14 mouse cellular contexts compared by ENCODE assay signal in genomic region chr11:18752512-18752911, GRCm38 (mm10).
DNase-seq lines count a peak whose midpoint lies in the region; ATAC-seq and TF ChIP-seq lines count a peak whose summit lies in the region.
"Had no signal": no experiment of that assay in that cellular context is flagged by ENCODE, and none has a peak within 500 bp of the region (broad histone marks: within the 10 kb centered on the region; RNA-seq: fewer than 3 reads in every experiment).

No protein-coding gene starts in this region.

- peak overlapping the region; percentile 31; the same call in 1 of the 2 replicates for H3K9ac ChIP-seq in kidney, embryonic 14.5 days (ENCODE audit: low read depth, low read length)
- H3K9ac ChIP-seq in hindbrain, embryonic 15.5 days = no peak overlapping the region
- H3K9ac ChIP-seq in neural tube, embryonic 14.5 days (replicated peaks; ENCODE audit: low read depth, low read length) = peak overlapping the region; percentile 2; the same call in 1 of the 2 replicates
- H3K9ac ChIP-seq: embryonic facial prominence, embryonic 15.5 days; forebrain, postnatal 0 days had no signal

- H3K36me3 ChIP-seq in kidney, embryonic 14.5 days (ENCODE audit: control insufficient read depth, insufficient read depth, low read length) = no peaks in the 10 kb centered on the region
- H3K36me3 ChIP-seq in hindbrain, embryonic 15.5 days = no peaks in the 10 kb centered on the region
- H3K36me3 ChIP-seq in neural tube, embryonic 14.5 days (ENCODE audit: control insufficient read depth, insufficient read depth, low read length) = no peaks in the 10 kb centered on the region
- H3K36me3 ChIP-seq: embryonic facial prominence, embryonic 15.5 days had no signal

- H3K27ac ChIP-seq in kidney, embryonic 14.5 days (ENCODE audit: low read depth, low read length) = peak overlapping the region; percentile 14; the same call in 1 of the 2 replicates
- H3K27ac ChIP-seq in hindbrain, embryonic 15.5 days (replicated peaks) = peak overlapping the region; percentile 66
- H3K27ac ChIP-seq in neural tube, embryonic 14.5 days (ENCODE audit: low read depth, low read length) = peak overlapping the region; percentile 66
- H3K27ac ChIP-seq in gastrocnemius, adult 2 months = no peak overlapping the region
- H3K27ac ChIP-seq: embryonic facial prominence, embryonic 15.5 days; left cerebral cortex, adult 2 months had no signal

- WGBS in kidney, embryonic 14.5 days = 36% methylated on average over 2 of the region's 2 CpGs
- WGBS in hindbrain, embryonic 15.5 days = 42% methylated on average over 2 of the region's 2 CpGs
- 41% methylated on average over 2 of the region's 2 CpGs for WGBS in neural tube, embryonic 14.5 days

- no peak overlapping the region for H3K4me3 ChIP-seq in kidney, embryonic 14.5 days (ENCODE audit: low read length)
- no peak overlapping the region for H3K4me3 ChIP-seq in hindbrain, embryonic 15.5 days
- H3K4me3 ChIP-seq in neural tube, embryonic 14.5 days (ENCODE audit: low read depth, low read length) = no peak overlapping the region
- H3K4me3 ChIP-seq in gastrocnemius, adult 2 months = no peak overlapping the region
- H3K4me3 ChIP-seq: embryonic facial prominence, embryonic 15.5 days; left cerebral cortex, adult 2 months had no signal

- intact Hi-C loops in gastrocnemius, adult 2 months (cut with DNase I) = no loop called here

- no peak for TF ChIP-seq CTCF in gastrocnemius, adult 2 months (IDR thresholded peaks at IDR 0.05)

- H3K4me1 ChIP-seq in kidney, embryonic 14.5 days (ENCODE audit: control insufficient read depth, insufficient read depth, low read length) = peaks cover 34% of the 10 kb centered on the region
- H3K4me1 ChIP-seq in hindbrain, embryonic 15.5 days (replicated peaks) = peaks cover 52% of the 10 kb centered on the region
- H3K4me1 ChIP-seq in neural tube, embryonic 14.5 days (ENCODE audit: control insufficient read depth, insufficient read depth, low read length) = peaks cover 52% of the 10 kb centered on the region

- ATAC-seq in kidney, embryonic 14.5 days (ENCODE audit: low FRiP score, low TSS enrichment) = no peak
- ATAC-seq in hindbrain, embryonic 15.5 days (ENCODE audit: low FRiP score, low read depth) = no peak
- no peak for ATAC-seq in neural tube, embryonic 14.5 days (ENCODE audit: low read depth)
- ATAC-seq: forebrain, postnatal 0 days had no signal

- H3K4me2 ChIP-seq in kidney, embryonic 14.5 days (replicated peaks; ENCODE audit: low read depth, low read length) = no peak overlapping the region
- H3K4me2 ChIP-seq in hindbrain, embryonic 15.5 days = peak overlapping the region; percentile 57; the same call in 1 of the 2 replicates
- peak overlapping the region; percentile 32 for H3K4me2 ChIP-seq in neural tube, embryonic 14.5 days (ENCODE audit: low read depth, low read length)
- H3K4me2 ChIP-seq: embryonic facial prominence, embryonic 15.5 days had no signal

- H3K9me3 ChIP-seq in kidney, embryonic 14.5 days (ENCODE audit: control insufficient read depth, low read length) = no peaks in the 10 kb centered on the region
- H3K9me3 ChIP-seq in hindbrain, embryonic 15.5 days = no peaks in the 10 kb centered on the region
- H3K9me3 ChIP-seq in neural tube, embryonic 14.5 days (ENCODE audit: control insufficient read depth, low read length) = no peaks in the 10 kb centered on the region
- H3K9me3 ChIP-seq: embryonic facial prominence, embryonic 15.5 days had no signal

- DNase-seq in kidney, adult 11 months = no peak
- DNase-seq in cerebellum, postnatal 25 days = peak; percentile 55 to 76
- no peak for DNase-seq in gastrocnemius, adult 2 months
- DNase-seq in right cerebral cortex, postnatal 10 days (ENCODE audit: low spot score in 2 of 2) = no peak
- DNase-seq: adrenal gland, postnatal 10 days; forebrain, postnatal 0 days; heart, postnatal 14 days; right cerebral cortex, postnatal 14 days had no signal

- no peaks in the 10 kb centered on the region for H3K27me3 ChIP-seq in kidney, embryonic 14.5 days (ENCODE audit: control insufficient read depth, insufficient read depth, low read length)
- no peaks in the 10 kb centered on the region for H3K27me3 ChIP-seq in hindbrain, embryonic 15.5 days
- no peaks in the 10 kb centered on the region for H3K27me3 ChIP-seq in neural tube, embryonic 14.5 days (ENCODE audit: control insufficient read depth, insufficient read depth, low read length)
- H3K27me3 ChIP-seq: CH12.LX had no signal

Comparison
In these comparisons a context has a peak if more than half of its experiments do, and no peak if none do; other contexts are left out.
1. DNase-seq: peak in cerebellum, postnatal 25 days (2 of 2); none in kidney, adult 11 months (single experiment), gastrocnemius, adult 2 months (single experiment) and right cerebral cortex, postnatal 10 days (0 of 2).